In genomic region chr5:112655529-112655928, GRCm38 (mm10) we compare ENCODE assay signal across 10 mouse cellular contexts.
DNase-seq lines count a peak whose midpoint lies in the region; ATAC-seq lines count a peak whose summit lies in the region.
"Had no signal": no experiment of that assay in that cellular context is flagged by ENCODE, and none has a peak within 500 bp of the region (broad histone marks: within the 10 kb centered on the region; RNA-seq: fewer than 3 reads in every experiment).

No protein-coding gene starts in this region.

- H3K9ac ChIP-seq in lung, embryonic 15.5 days: no peak overlapping the region
- H3K9ac ChIP-seq in intestine, embryonic 15.5 days: no peak overlapping the region
- H3K9ac ChIP-seq in neural tube, embryonic 13.5 days: peak overlapping the region; percentile 52
- H3K9ac ChIP-seq: liver, embryonic 15.5 days had no signal

- 0 out of 2 replicates have a peak, but pooled peaks have one; percentile 23 for ATAC-seq in lung, embryonic 15.5 days (ENCODE audit: borderline replicate concordance, extremely low read depth, low FRiP score, low TSS enrichment)
- ATAC-seq in intestine, embryonic 15.5 days: no peak
- peak; percentile 71 for ATAC-seq in neural tube, embryonic 13.5 days (ENCODE audit: low read depth)

- H3K27ac ChIP-seq in lung, embryonic 15.5 days: no peak overlapping the region
- peak overlapping the region; percentile 88 for H3K27ac ChIP-seq in forebrain, embryonic 10.5 days
- no peak overlapping the region for H3K27ac ChIP-seq in intestine, embryonic 15.5 days
- H3K27ac ChIP-seq in neural tube, embryonic 13.5 days (replicated peaks): no peak overlapping the region
- H3K27ac ChIP-seq: liver, embryonic 15.5 days had no signal

- no peak for DNase-seq in lung, postnatal 14 days
- DNase-seq in forebrain, embryonic 10.5 days (ENCODE audit: extremely low spot score, low spot score): peak; percentile 39
- DNase-seq in spleen, postnatal 4 days (ENCODE audit: low spot score in 2 of 2): no peak
- DNase-seq in layer of hippocampus, postnatal 10 days (ENCODE audit: low spot score in 2 of 2): no peak
- no peak for DNase-seq in left cerebral cortex, postnatal 10 days (ENCODE audit: extremely low spot score in 1 of 2, low spot score in 2 of 2)
- DNase-seq: kidney, postnatal 36 days had no signal

- no peaks in the 10 kb centered on the region for H3K36me3 ChIP-seq in lung, embryonic 15.5 days
- H3K36me3 ChIP-seq in forebrain, embryonic 10.5 days (replicated peaks): no peaks in the 10 kb centered on the region
- H3K36me3 ChIP-seq in intestine, embryonic 15.5 days: no peaks in the 10 kb centered on the region
- H3K36me3 ChIP-seq in neural tube, embryonic 13.5 days: no peaks in the 10 kb centered on the region
- H3K36me3 ChIP-seq: liver, embryonic 15.5 days had no signal

- H3K4me1 ChIP-seq in lung, embryonic 15.5 days: peaks cover 14% of the 10 kb centered on the region
- H3K4me1 ChIP-seq in forebrain, embryonic 10.5 days: peaks cover 76% of the 10 kb centered on the region
- no peaks in the 10 kb centered on the region; the same call in 1 of the 2 replicates for H3K4me1 ChIP-seq in intestine, embryonic 15.5 days (replicated peaks)
- peaks cover 35% of the 10 kb centered on the region for H3K4me1 ChIP-seq in neural tube, embryonic 13.5 days (replicated peaks)
- H3K4me1 ChIP-seq: liver, embryonic 15.5 days had no signal

- peak overlapping the region; percentile 34 for H3K4me2 ChIP-seq in lung, embryonic 15.5 days
- H3K4me2 ChIP-seq in intestine, embryonic 15.5 days (replicated peaks): peak overlapping the region; percentile 37
- H3K4me2 ChIP-seq in neural tube, embryonic 13.5 days: peak overlapping the region; percentile 53
- H3K4me2 ChIP-seq: liver, embryonic 15.5 days had no signal

- 6% methylated on average over 14 of the region's 14 CpGs for WGBS in lung, embryonic 15.5 days
- WGBS in forebrain, embryonic 10.5 days: 4% methylated on average over 14 of the region's 14 CpGs
- WGBS in intestine, embryonic 15.5 days: 3% methylated on average over 14 of the region's 14 CpGs
- 3% methylated on average over 14 of the region's 14 CpGs for WGBS in neural tube, embryonic 13.5 days

- H3K9me3 ChIP-seq in lung, embryonic 15.5 days: no peaks in the 10 kb centered on the region
- no peaks in the 10 kb centered on the region for H3K9me3 ChIP-seq in forebrain, embryonic 10.5 days
- H3K9me3 ChIP-seq in intestine, embryonic 15.5 days: no peaks in the 10 kb centered on the region
- H3K9me3 ChIP-seq in neural tube, embryonic 13.5 days: no peaks in the 10 kb centered on the region
- H3K9me3 ChIP-seq: liver, embryonic 15.5 days had no signal

- no peak overlapping the region for H3K4me3 ChIP-seq in lung, embryonic 15.5 days
- peak overlapping the region; percentile 46 for H3K4me3 ChIP-seq in forebrain, embryonic 10.5 days
- H3K4me3 ChIP-seq in intestine, embryonic 15.5 days (replicated peaks): no peak overlapping the region
- H3K4me3 ChIP-seq in neural tube, embryonic 13.5 days: peak overlapping the region; percentile 16
- H3K4me3 ChIP-seq: liver, embryonic 15.5 days had no signal

- H3K27me3 ChIP-seq in lung, embryonic 15.5 days: peaks cover 5% of the 10 kb centered on the region; the same call in 1 of the 2 replicates
- peaks cover 34% of the 10 kb centered on the region for H3K27me3 ChIP-seq in forebrain, embryonic 10.5 days (ENCODE audit: poor library complexity, severe bottlenecking)
- 0 out of 2 replicates have a peak, but pooled peaks cover 2% of the 10 kb centered on the region for H3K27me3 ChIP-seq in intestine, embryonic 15.5 days (replicated peaks)
- 0 out of 2 replicates have a peak, but pooled peaks cover 8% of the 10 kb centered on the region for H3K27me3 ChIP-seq in neural tube, embryonic 13.5 days

- intact Hi-C loops in left cerebral cortex, postnatal 10 days (cut with DNase I): loop anchor here (5.0 kb wide), 1 partner anchor 78 kb away; the partner anchor contains the start of gene Sez6l

Comparison
In these comparisons a context has a peak if more than half of its experiments do, and no peak if none do; other contexts are left out.
1. H3K4me3 ChIP-seq: peak in forebrain, embryonic 10.5 days (single experiment) and neural tube, embryonic 13.5 days (single experiment); none in lung, embryonic 15.5 days (single experiment) and intestine, embryonic 15.5 days (single experiment).
2. Peak in every context shown above with its lines, with median percentiles within 50 percentile points of each other: H3K4me2 ChIP-seq.